Comparison of ENCODE assay signal across 8 mouse cellular contexts in genomic region chr5:119246824-119247223, GRCm38 (mm10).
A peak's percentile ranks its signal among the peaks of the same experiment; 100 is the strongest.
DNase-seq lines count a peak whose midpoint lies in the region; ATAC-seq and TF ChIP-seq lines count a peak whose summit lies in the region.

No protein-coding gene starts in this region.

- DNase-seq in kidney, adult 2 months, result peak; percentile 29
- DNase-seq in heart, adult 2 months, result peak; percentile 45 to 55
- DNase-seq in layer of hippocampus, postnatal 10 days (ENCODE audit: low spot score in 2 of 2), result peak; percentile 24 to 31
- peak; percentile 77 for DNase-seq in right cerebral cortex, adult 18-20 months
- no peak for DNase-seq in B cell, adult 2 months
- DNase-seq in cerebellum, postnatal 36 days, result no peak
- DNase-seq in embryo, embryonic 10 days (ENCODE audit: low spot score), result no peak

- H3K79me2 ChIP-seq in heart, adult 2 months (replicated peaks; ENCODE audit: control insufficient read depth, insufficient read depth, low read length), result no peaks in the 10 kb centered on the region

- no peak for TF ChIP-seq POLR2A in kidney, adult 2 months (IDR thresholded peaks at IDR 0.05; ENCODE audit: low read depth, low read length)
- TF ChIP-seq POLR2A in heart, adult 2 months (IDR thresholded peaks at IDR 0.05; ENCODE audit: insufficient read depth, low read depth, low read length), result no peak

- no peaks in the 10 kb centered on the region for H3K4me1 ChIP-seq in kidney, adult 2 months (ENCODE audit: control insufficient read depth, insufficient read depth, low read length)
- H3K4me1 ChIP-seq in kidney, embryonic 15.5 days, result peaks cover 14% of the 10 kb centered on the region; the same call in 1 of the 2 replicates
- H3K4me1 ChIP-seq in heart, adult 2 months (ENCODE audit: control insufficient read depth, insufficient read depth, low read length), result no peaks in the 10 kb centered on the region

- no peak for TF ChIP-seq EP300 in heart, adult 2 months (IDR thresholded peaks at IDR 0.05; ENCODE audit: insufficient read depth, low read depth, low read length)

- H3K9ac ChIP-seq in kidney, embryonic 15.5 days, result no peak overlapping the region
- peak overlapping the region; percentile 12; the same call in 1 of the 2 replicates for H3K9ac ChIP-seq in heart, adult 2 months (ENCODE audit: low read depth, low read length)

- no peaks in the 10 kb centered on the region for H3K36me3 ChIP-seq in kidney, adult 2 months (ENCODE audit: control insufficient read depth, insufficient read depth, low read length)
- no peaks in the 10 kb centered on the region for H3K36me3 ChIP-seq in kidney, embryonic 15.5 days
- no peaks in the 10 kb centered on the region for H3K36me3 ChIP-seq in heart, adult 2 months (ENCODE audit: control insufficient read depth, insufficient read depth, low read length)

- H3K4me2 ChIP-seq in kidney, embryonic 15.5 days, result no peak overlapping the region

- no peaks in the 10 kb centered on the region for H3K27me3 ChIP-seq in kidney, adult 2 months (replicated peaks; ENCODE audit: control insufficient read depth, insufficient read depth, low read length)
- H3K27me3 ChIP-seq in kidney, embryonic 15.5 days, result no peaks in the 10 kb centered on the region
- H3K27me3 ChIP-seq in heart, adult 2 months (ENCODE audit: control insufficient read depth, insufficient read depth, low read length), result no peaks in the 10 kb centered on the region

- TF ChIP-seq CTCF in kidney, adult 2 months (conservative IDR thresholded peaks at IDR 0.05; ENCODE audit: insufficient read depth, insufficient read length, low read depth, low read length), result no peak
- TF ChIP-seq CTCF in heart, adult 2 months (IDR thresholded peaks at IDR 0.05), result no peak

- intact Hi-C loops in heart, adult 2 months (cut with DNase I), result no loop called here

- no peaks in the 10 kb centered on the region for H3K9me3 ChIP-seq in kidney, embryonic 15.5 days (replicated peaks)

- ATAC-seq in kidney, embryonic 15.5 days (replicated peaks; ENCODE audit: low FRiP score), result no peak

- WGBS in kidney, adult 2 months, result 41% methylated on average over 10 of the region's 10 CpGs
- 59% methylated on average over 10 of the region's 10 CpGs for WGBS in kidney, embryonic 15.5 days
- 53% methylated on average over 10 of the region's 10 CpGs for WGBS in heart, adult 2 months

- H3K4me3 ChIP-seq in kidney, adult 2 months (ENCODE audit: insufficient read depth, low read depth, low read length), result no peak overlapping the region
- no peak overlapping the region for H3K4me3 ChIP-seq in kidney, embryonic 15.5 days (replicated peaks)
- H3K4me3 ChIP-seq in heart, adult 2 months, result no peak overlapping the region

- no peak overlapping the region for H3K27ac ChIP-seq in kidney, adult 2 months (ENCODE audit: insufficient read depth, low read depth, low read length)
- H3K27ac ChIP-seq in kidney, embryonic 15.5 days, result no peak overlapping the region
- H3K27ac ChIP-seq in heart, adult 2 months, result peak overlapping the region; percentile 42

Comparison
In these comparisons a context has a peak if more than half of its experiments do, and no peak if none do; other contexts are left out.
1. DNase-seq: peak in kidney, adult 2 months (single experiment), heart, adult 2 months (2 of 2), layer of hippocampus, postnatal 10 days (2 of 2) and right cerebral cortex, adult 18-20 months (single experiment); none in B cell, adult 2 months (0 of 2), cerebellum, postnatal 36 days (0 of 2) and embryo, embryonic 10 days (single experiment).